Mouse (Mus musculus) CH12.LX (cell line): ENCODE data around the gene March5. TPM values are rescaled to one million over a fixed set of nuclear protein-coding genes. Genes with fewer than 3 reads are reported as not detected.
A peak's percentile ranks its signal among the peaks of the same experiment; 100 is the strongest.

Source experiments
- DNase-seq: peaks from one replicate; pipeline ENCODE4 v3.0.0-alpha.2; 2013; ENCODE audit errors: extremely low read depth
- H3K27ac ChIP-seq: 2 replicates; pipeline ENCODE4 v1.5.1; 2012; ENCODE audit warnings: low read depth, mild to moderate bottlenecking, control low read depth, moderate library complexity; ENCODE audit not compliant: insufficient read depth
- H3K27me3 ChIP-seq: replicated peaks from 2 replicates; pipeline ENCODE3; 2012; ENCODE audit warnings: inconsistent platforms
- H3K36me3 ChIP-seq, 2 experiments: replicated peaks in 1 of 2; 2 replicates each; pipeline versions ENCODE3 to v1.6.1; 2012; ENCODE audit warnings: inconsistent platforms in 1 of 2, low read length in 1 of 2, mild to moderate bottlenecking in 1 of 2, mixed read lengths in 1 of 2, moderate library complexity in 1 of 2; ENCODE audit not compliant: control insufficient read depth in 1 of 2, insufficient read depth in 1 of 2
- H3K4me1 ChIP-seq, 2 experiments: 2 replicates each; pipeline ENCODE4 v1.6.1; 2012; ENCODE audit warnings: inconsistent platforms in 1 of 2, moderate library complexity in 1 of 2; ENCODE audit not compliant: insufficient read depth in 2 of 2, control insufficient read depth in 1 of 2
- H3K4me2 ChIP-seq: 2 replicates; pipeline ENCODE4 v1.6.1; 2012; ENCODE audit warnings: low read depth, mild to moderate bottlenecking, control low read depth; ENCODE audit not compliant: poor library complexity, insufficient read depth, severe bottlenecking
- H3K4me3 ChIP-seq, 3 experiments: fragments of 150-350 bp in 1 of 3; sonication (generic) in 1 of 3; replicated peaks in 1 of 3; 2 replicates each; pipeline versions ENCODE3 to v1.5.1; 2011 to 2012; ENCODE audit warnings: low read depth in 2 of 3, low read length in 2 of 3, mild to moderate bottlenecking in 2 of 3, moderate library complexity in 2 of 3, control low read depth in 1 of 3, improper control_type of control experiment in 1 of 3, inconsistent platforms in 1 of 3, mixed read lengths in 1 of 3; ENCODE audit not compliant: poor library complexity in 1 of 3
- H3K79me2 ChIP-seq: replicated peaks from 2 replicates; pipeline ENCODE4 v1.6.1; 2012; ENCODE audit warnings: mild to moderate bottlenecking, moderate library complexity; ENCODE audit not compliant: control insufficient read depth, poor library complexity, insufficient read depth, severe bottlenecking; ENCODE audit errors: extremely low read depth
- H3K9ac ChIP-seq: 2 replicates; pipeline ENCODE4 v1.6.1; 2012; ENCODE audit warnings: low read depth, mild to moderate bottlenecking, control low read depth, moderate library complexity; ENCODE audit not compliant: insufficient read depth
- H3K9me3 ChIP-seq: replicated peaks from 2 replicates; pipeline ENCODE3; 2012; ENCODE audit warnings: low read length, inconsistent platforms, mixed read lengths
- BHLHE40 ChIP-seq: IDR thresholded peaks from 2 replicates; pipeline ENCODE4 v1.6.1; 2011; ENCODE audit warnings: mild to moderate bottlenecking, low read depth, low read length, improper control_type of control experiment
- CHD1 ChIP-seq: IDR thresholded peaks from 2 replicates; pipeline ENCODE4 v1.6.1; 2012; ENCODE audit warnings: low read depth, low read length, improper control_type of control experiment, inconsistent platforms
- CHD2 ChIP-seq: IDR thresholded peaks from 2 replicates; pipeline ENCODE4 v1.6.1; 2011; ENCODE audit warnings: low read length, improper control_type of control experiment
- CTCF ChIP-seq, 2 experiments: IDR thresholded peaks in 1 of 2; conservative IDR thresholded peaks in 1 of 2; 2 replicates each; pipeline ENCODE4 v1.5.1; 2011 to 2012; ENCODE audit warnings: low read depth in 2 of 2, low read length in 2 of 2, improper control_type of control experiment in 1 of 2, inconsistent platforms in 1 of 2, mild to moderate bottlenecking in 1 of 2, moderate library complexity in 1 of 2
- ELF1 ChIP-seq: IDR thresholded peaks from 2 replicates; pipeline ENCODE4 v1.6.1; 2014; ENCODE audit warnings: low read depth, mild to moderate bottlenecking, inconsistent platforms, low read length, improper control_type of control experiment
- EP300 ChIP-seq: IDR thresholded peaks from 2 replicates; pipeline ENCODE4 v1.6.1; 2011; ENCODE audit warnings: low read length, improper control_type of control experiment
- ETS1 ChIP-seq: conservative IDR thresholded peaks from 2 replicates; pipeline ENCODE4 v1.6.1; 2012; ENCODE audit warnings: low read depth, mild to moderate bottlenecking, inconsistent platforms, low read length, improper control_type of control experiment, moderate library complexity
- GABPA ChIP-seq: IDR thresholded peaks from 2 replicates; pipeline ENCODE4 v1.6.1; 2012; ENCODE audit warnings: low read depth, low read length, improper control_type of control experiment, inconsistent platforms; ENCODE audit not compliant: insufficient replicate concordance
- HCFC1 ChIP-seq: IDR thresholded peaks from 2 replicates; pipeline ENCODE4 v1.6.1; 2012; ENCODE audit warnings: low read depth, mild to moderate bottlenecking, inconsistent platforms, low read length, improper control_type of control experiment
- IRF4 ChIP-seq: IDR thresholded peaks from 2 replicates; pipeline ENCODE4 v1.6.1; 2014; ENCODE audit warnings: low read depth, mild to moderate bottlenecking, inconsistent platforms, low read length, improper control_type of control experiment
- JUN ChIP-seq: IDR thresholded peaks from 2 replicates; pipeline ENCODE4 v1.6.1; 2011; ENCODE audit warnings: low read depth, mild to moderate bottlenecking, low read length, improper control_type of control experiment, moderate library complexity; ENCODE audit not compliant: insufficient read depth
- KAT2A ChIP-seq: IDR thresholded peaks from 2 replicates; pipeline ENCODE4 v1.6.1; 2012; ENCODE audit warnings: low read length, improper control_type of control experiment, inconsistent platforms; ENCODE audit not compliant: insufficient replicate concordance
- MAX ChIP-seq: IDR thresholded peaks from 2 replicates; pipeline ENCODE4 v1.6.1; 2011; ENCODE audit warnings: low read length, improper control_type of control experiment
- MEF2A ChIP-seq: IDR thresholded peaks from 2 replicates; pipeline ENCODE4 v1.6.1; 2014; ENCODE audit warnings: low read depth, mild to moderate bottlenecking, inconsistent platforms, low read length, improper control_type of control experiment, borderline replicate concordance
- MXI1 ChIP-seq: IDR thresholded peaks from 2 replicates; pipeline ENCODE4 v1.6.1; 2011; ENCODE audit warnings: mild to moderate bottlenecking, low read depth, low read length, improper control_type of control experiment
- MYC ChIP-seq: IDR thresholded peaks from 2 replicates; pipeline ENCODE4 v1.6.1; 2011; ENCODE audit warnings: low read depth, mild to moderate bottlenecking, improper control_type of control experiment, low read length
- NELFE ChIP-seq: IDR thresholded peaks from 2 replicates; pipeline ENCODE4 v1.6.1; 2011; ENCODE audit warnings: low read depth, low read length, improper control_type of control experiment
- NRF1 ChIP-seq: IDR thresholded peaks from 2 replicates; pipeline ENCODE4 v1.6.1; 2014; ENCODE audit warnings: low read depth, mild to moderate bottlenecking, inconsistent platforms, low read length, improper control_type of control experiment, moderate library complexity
- PAX5 ChIP-seq: IDR thresholded peaks from 2 replicates; pipeline ENCODE4 v1.6.1; 2012; ENCODE audit warnings: low read length, inconsistent platforms, mixed read lengths
- POLR2A ChIP-seq: IDR thresholded peaks from 2 replicates; pipeline ENCODE4 v1.6.1; 2011; ENCODE audit warnings: low read depth, mild to moderate bottlenecking, improper control_type of control experiment, low read length
- POLR2AphosphoS2 ChIP-seq: IDR thresholded peaks from 2 replicates; pipeline ENCODE4 v1.6.1; 2011; ENCODE audit warnings: low read depth, low read length, improper control_type of control experiment
- RAD21 ChIP-seq: IDR thresholded peaks from 2 replicates; pipeline ENCODE4 v1.6.1; 2011; ENCODE audit warnings: low read depth, mild to moderate bottlenecking, low read length, improper control_type of control experiment, moderate library complexity
- RCOR1 ChIP-seq: conservative IDR thresholded peaks from 2 replicates; pipeline ENCODE4 v1.6.1; 2012; ENCODE audit warnings: low read depth, mild to moderate bottlenecking, inconsistent platforms, low read length, improper control_type of control experiment
- SIN3A ChIP-seq: IDR thresholded peaks from 2 replicates; pipeline ENCODE4 v1.6.1; 2012; ENCODE audit warnings: low read length, improper control_type of control experiment, inconsistent platforms
- SMC3 ChIP-seq: IDR thresholded peaks from 2 replicates; pipeline ENCODE4 v1.6.1; 2011; ENCODE audit warnings: low read depth, low read length, improper control_type of control experiment
- TBP ChIP-seq: conservative IDR thresholded peaks from 2 replicates; pipeline ENCODE4 v1.6.1; 2011; ENCODE audit warnings: low read depth, low read length, improper control_type of control experiment
- TCF12 ChIP-seq: IDR thresholded peaks from 2 replicates; pipeline ENCODE4 v1.6.1; 2014; ENCODE audit warnings: low read depth, mild to moderate bottlenecking, inconsistent platforms, low read length, improper control_type of control experiment
- USF1 ChIP-seq: IDR thresholded peaks from 2 replicates; pipeline ENCODE4 v1.6.1; 2014; ENCODE audit warnings: low read depth, mild to moderate bottlenecking, inconsistent platforms, low read length, improper control_type of control experiment
- ZC3H11A ChIP-seq: IDR thresholded peaks from 2 replicates; pipeline ENCODE4 v1.6.1; 2012; ENCODE audit warnings: low read depth, mild to moderate bottlenecking, inconsistent platforms, low read length, improper control_type of control experiment
- ZKSCAN1 ChIP-seq: IDR thresholded peaks from 2 replicates; pipeline ENCODE4 v1.6.1; 2012; ENCODE audit warnings: low read depth, inconsistent platforms, low read length, improper control_type of control experiment, borderline replicate concordance
- ZMIZ1 ChIP-seq: IDR thresholded peaks from 2 replicates; pipeline ENCODE4 v1.6.1; 2012; ENCODE audit warnings: low read depth, mild to moderate bottlenecking, inconsistent platforms, low read length, improper control_type of control experiment
- ZNF384 ChIP-seq: IDR thresholded peaks from 2 replicates; pipeline ENCODE4 v1.6.1; 2012; ENCODE audit warnings: low read depth, low read length, improper control_type of control experiment, inconsistent platforms
- dilution Hi-C: fragments of 300-500 bp; cut with MboI; formaldehyde crosslinking; loops from 2 replicates; pipeline ENCODE4 v1.14.3; 2020; ENCODE audit warnings: low sequenced_read_pairs; ENCODE audit not compliant: extremely low pct_unique_long_range_greater_than_20kb, extremely low pct_ligation_motif_present
- in situ Hi-C: fragments of 300-500 bp; cut with MboI; formaldehyde crosslinking; loops from 3 replicates; pipeline ENCODE4 v1.14.3; 2019; ENCODE audit warnings: low sequenced_read_pairs, low pct_ligation_motif_present, low pct_unique_long_range_greater_than_20kb, mixed read lengths
- polyA plus RNA-seq: library from polyadenylated mRNA; unstranded; fragments of >175 nt; gene quantifications from 2 replicates; pipeline ENCODE4 v1.2.1, GENCODE M21; 2012; ENCODE audit warnings: low read depth; ENCODE audit not compliant: insufficient read length
- total RNA-seq, 2 experiments: library from RNA; depleted of rRNA; stranded (reverse); fragments of 300-350 nt in 1 of 2; fragments of >200 nt in 1 of 2; gene quantifications; 2 replicates each; pipeline ENCODE4 v1.2.3; 2012 to 2014

Gene March5
- total and polyA plus RNA-seq, 3 experiments, result 118 to 160 (median 137) TPM

DNA sequence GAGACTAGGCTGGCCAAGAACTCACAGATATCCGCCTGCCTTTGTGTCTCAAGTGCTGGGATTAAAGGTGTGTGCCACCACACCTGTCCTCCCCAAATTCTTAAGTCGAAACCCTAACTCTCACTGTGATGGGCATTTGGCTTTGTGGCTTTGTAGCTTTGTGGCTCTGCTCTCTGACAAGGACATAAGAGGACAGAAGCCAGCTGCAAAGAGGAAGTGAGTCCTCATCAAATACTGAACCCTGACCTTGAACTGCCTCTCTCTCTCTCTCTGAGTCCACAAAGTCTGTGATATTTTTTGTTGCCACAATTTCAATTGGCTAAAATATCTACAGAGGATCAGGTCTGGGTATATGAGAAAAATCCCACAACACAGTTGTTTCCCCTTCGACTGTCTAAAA lies 40.9 kb downstream of the March5 start:
- in situ Hi-C loops (no loop called here), dilution Hi-C loops (no loop called here)
- H3K79me2 ChIP-seq, result no peaks in the 10 kb centered on the region
- no peaks in the 10 kb centered on the region for H3K27me3 ChIP-seq
- no peak overlapping the region for H3K9ac ChIP-seq
- H3K4me1 ChIP-seq, result peaks cover 28 to 59% of the 10 kb centered on the region in 2 experiments
- no peak overlapping the region; the same call in 1 of the 2 replicates for H3K4me2 ChIP-seq
- H3K9me3 ChIP-seq, result peaks cover 2% of the 10 kb centered on the region
- no peak overlapping the region for H3K4me3 ChIP-seq
- H3K27ac ChIP-seq, result no peak overlapping the region
- TF ChIP-seq HCFC1, result no peak
- no peak for TF ChIP-seq KAT2A
- TF ChIP-seq EP300, result peak; percentile 49
- no peak for TF ChIP-seq CTCF (conservative IDR thresholded peaks at IDR 0.05 in 1 of 2, IDR thresholded peaks at IDR 0.05 in 1 of 2; ENCODE audit: low read depth in 2 of 2, low read length in 2 of 2)
- 0 out of 2 replicates have a peak, but pooled peaks have one; percentile 28 for TF ChIP-seq IRF4
- no peak for TF ChIP-seq SMC3
- no peak for TF ChIP-seq ZNF384
- H3K36me3 ChIP-seq, result peaks cover 0 to 4% of the 10 kb centered on the region in 2 experiments
- peak; percentile 36 for DNase-seq

GRCm38 (mm10) chr19:37252104-37252503 lies 44.8 kb downstream of the March5 start:
- Histone ChIP-seq H3K36me3 (no peaks in the 10 kb centered on the region), H3K4me3 (peak overlapping the region; percentile 60 to 68 (median 65)), H3K9ac (peak overlapping the region; percentile 68), H3K79me2 (no peaks in the 10 kb centered on the region), H3K9me3 (no peaks in the 10 kb centered on the region), H3K27me3 (no peaks in the 10 kb centered on the region), H3K27ac (0 out of 2 replicates have a peak overlapping the region, but pooled peaks have one; percentile 7), H3K4me1 (peaks cover 15 to 44% of the 10 kb centered on the region in 2 experiments), H3K4me2 (peak overlapping the region; percentile 89)
- dilution Hi-C loops (no loop called here), in situ Hi-C loops (loop anchor here (25.0 kb wide), 1 partner anchor 415 kb away; the partner anchor contains the start of gene Tnks2)
- peak; percentile 92 for DNase-seq
- peak; percentile 94 for TF ChIP-seq TBP
- no peak for TF ChIP-seq EP300
- TF ChIP-seq BHLHE40, result peak; percentile 59
- peak; percentile 41; the same call in 1 of the 2 replicates for TF ChIP-seq POLR2AphosphoS2
- no peak for TF ChIP-seq ETS1
- TF ChIP-seq RCOR1, result no peak
- TF ChIP-seq MEF2A, result no peak
- peak; percentile 70 for TF ChIP-seq NELFE
- no peak for TF ChIP-seq ZC3H11A
- no peak for TF ChIP-seq RAD21
- TF ChIP-seq USF1, result no peak
- TF ChIP-seq HCFC1, result peak; percentile 39
- peak; percentile 45; the same call in 1 of the 2 replicates for TF ChIP-seq CHD2
- TF ChIP-seq SIN3A, result no peak
- peak; percentile 73 for TF ChIP-seq ELF1
- peak; percentile 83 for TF ChIP-seq ZMIZ1
- no peak for TF ChIP-seq CHD1
- TF ChIP-seq PAX5, result no peak
- TF ChIP-seq MXI1, result no peak; the same call in 1 of the 2 replicates
- TF ChIP-seq ZKSCAN1, result no peak
- peak; percentile 42 for TF ChIP-seq TCF12
- no peak for TF ChIP-seq ZNF384
- no peak for TF ChIP-seq JUN
- TF ChIP-seq GABPA, result no peak
- TF ChIP-seq POLR2A, result peak; percentile 87
- 0 out of 2 replicates have a peak, but pooled peaks have one; percentile 25 for TF ChIP-seq MYC
- peak; percentile 57; the same call in 1 of the 2 replicates for TF ChIP-seq MAX
- no peak for TF ChIP-seq NRF1
- no peak for TF ChIP-seq KAT2A
